Mouse (Mus musculus) heart, embryonic 14.5 days (tissue): ENCODE measurements at regions not wholly inside any gene's neighbourhood (a gene's known extent, or its start where the extent isn't known, plus 50 kb on each side); places are given as distances from the start of the nearest gene placed in this dataset.

Source experiments
- ATAC-seq: fragments of 200-750 bp; cut with Nextera tagmentation; 2 replicates; pipeline ENCODE4 v1.8.0; 2017; ENCODE audit warnings: low read depth, moderate TSS enrichment; ENCODE audit not compliant: insufficient number of reproducible peaks, insufficient read depth, low FRiP score
- H3K27ac ChIP-seq, 2 experiments: fragments of 200-500 bp in 1 of 2; fragments of 300-500 bp in 1 of 2; sonication (generic) in 1 of 2; replicated peaks in 1 of 2; 2 replicates each; pipeline ENCODE4 v1.5.1; 2012 to 2014; ENCODE audit warnings: low read depth in 2 of 2, low read length in 2 of 2, control low read depth in 1 of 2, mild to moderate bottlenecking in 1 of 2, mixed read lengths in 1 of 2; ENCODE audit not compliant: control insufficient read depth in 1 of 2, insufficient read depth in 1 of 2
- H3K27me3 ChIP-seq: fragments of 300-500 bp; sonication (generic); 2 replicates; pipeline ENCODE4 v1.6.1; 2014; ENCODE audit warnings: mild to moderate bottlenecking, low read length, control low read depth; ENCODE audit not compliant: control insufficient read depth, insufficient read depth
- H3K36me3 ChIP-seq: fragments of 300-500 bp; sonication (generic); 2 replicates; pipeline ENCODE4 v1.6.1; 2014; ENCODE audit warnings: mild to moderate bottlenecking, control low read depth, low read length, mixed read lengths; ENCODE audit not compliant: control insufficient read depth, insufficient read depth
- H3K4me1 ChIP-seq, 2 experiments: fragments of 200-500 bp in 1 of 2; fragments of 300-500 bp in 1 of 2; sonication (generic) in 1 of 2; 2 replicates each; pipeline ENCODE4 v1.6.1; 2012 to 2014; ENCODE audit warnings: low read length in 2 of 2, control low read depth in 1 of 2, mixed read lengths in 1 of 2; ENCODE audit not compliant: control insufficient read depth in 2 of 2, insufficient read depth in 2 of 2
- H3K4me2 ChIP-seq: fragments of 300-500 bp; sonication (generic); 2 replicates; pipeline ENCODE4 v1.6.1; 2014; ENCODE audit warnings: mild to moderate bottlenecking, low read length
- H3K4me3 ChIP-seq, 2 experiments: fragments of 200-500 bp in 1 of 2; fragments of 300-500 bp in 1 of 2; sonication (generic) in 1 of 2; 2 replicates each; pipeline ENCODE4 v1.5.1; 2012 to 2014; ENCODE audit warnings: low read length in 2 of 2, mild to moderate bottlenecking in 2 of 2, control low read depth in 1 of 2, low read depth in 1 of 2, moderate library complexity in 1 of 2; ENCODE audit not compliant: control insufficient read depth in 1 of 2, insufficient read depth in 1 of 2
- H3K9ac ChIP-seq: fragments of 300-500 bp; sonication (generic); 2 replicates; pipeline ENCODE4 v1.6.1; 2014; ENCODE audit warnings: mild to moderate bottlenecking, low read length
- H3K9me3 ChIP-seq: fragments of 300-500 bp; sonication (generic); 2 replicates; pipeline ENCODE4 v1.6.1; 2016; ENCODE audit warnings: low read length, control low read depth; ENCODE audit not compliant: control insufficient read depth
- WGBS: fragments of 180-500 bp; shearing (Covaris S2); extraction: QIAGEN DNeasy Blood & Tissue Kit; methylation state at CpG from one replicate; pipeline ENCODE4 v1.1.7; 2014; 5-methylcytosine and 5-hydroxymethylcytosine counted together

GRCm38 (mm10) chr11:7337826-7338225, 124.1 kb upstream of the Igfbp3 start:
- Histone ChIP-seq H3K36me3 (no peaks in the 10 kb centered on the region), H3K9ac (no peak overlapping the region), H3K9me3 (peaks cover 11% of the 10 kb centered on the region), H3K27ac (no peak overlapping the region), H3K27me3 (no peaks in the 10 kb centered on the region), H3K4me3 (no peak overlapping the region), H3K4me2 (no peak overlapping the region), H3K4me1 (no peaks in the 10 kb centered on the region)
- no peak for ATAC-seq

- Histone ChIP-seq H3K9me3 (no peaks in the 10 kb centered on the region), H3K4me1 (no peaks in the 10 kb centered on the region), H3K36me3 (no peaks in the 10 kb centered on the region), H3K27ac (no peak overlapping the region), H3K4me3 (no peak overlapping the region), H3K9ac (no peak overlapping the region), H3K27me3 (no peaks in the 10 kb centered on the region), H3K4me2 (no peak overlapping the region)
- ATAC-seq = no peak
- 57% methylated on average over 3 of the region's 3 CpGs for WGBS
Observed at GRCm38 (mm10) chr11:7317409-7317970, 103.8 kb upstream of the Igfbp3 start.

DNA sequence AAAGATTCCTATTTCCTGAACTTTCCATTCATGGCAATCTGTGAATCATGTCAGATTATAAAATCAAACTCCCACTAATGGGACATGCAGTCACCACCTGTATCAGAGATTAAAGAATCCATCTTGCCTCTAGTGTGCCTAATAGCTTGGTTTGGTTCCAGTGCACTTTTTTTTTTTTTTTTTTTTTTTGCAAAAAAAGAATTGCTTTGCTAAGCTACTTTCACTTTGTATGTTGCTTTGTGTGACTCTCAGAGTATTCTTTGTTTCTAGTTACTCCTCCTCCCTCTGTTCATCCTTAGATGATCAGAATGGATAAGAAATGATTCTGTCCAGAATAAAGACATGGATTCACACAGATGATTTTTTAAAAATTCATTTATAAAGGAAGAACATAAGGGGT, 82.5 kb upstream of the Igfbp3 start:
- ATAC-seq = no peak
- no peaks in the 10 kb centered on the region for H3K27me3 ChIP-seq
- no peak overlapping the region for H3K27ac ChIP-seq
- no peaks in the 10 kb centered on the region for H3K9me3 ChIP-seq
- no peak overlapping the region for H3K4me2 ChIP-seq
- no peak overlapping the region for H3K4me3 ChIP-seq
- no peak overlapping the region for H3K9ac ChIP-seq
- H3K36me3 ChIP-seq = no peaks in the 10 kb centered on the region
- no peaks in the 10 kb centered on the region for H3K4me1 ChIP-seq

GRCm38 (mm10) chr11:7289242-7289938, 75.7 kb upstream of the Igfbp3 start:
- H3K4me3 ChIP-seq = no peak overlapping the region
- H3K27me3 ChIP-seq = no peaks in the 10 kb centered on the region
- no peak overlapping the region for H3K4me2 ChIP-seq
- no peak overlapping the region for H3K9ac ChIP-seq
- H3K27ac ChIP-seq = no peak overlapping the region
- WGBS = 87% methylated on average over 8 of the region's 8 CpGs
- H3K4me1 ChIP-seq = no peaks in the 10 kb centered on the region
- H3K36me3 ChIP-seq = no peaks in the 10 kb centered on the region
- no peaks in the 10 kb centered on the region for H3K9me3 ChIP-seq
- no peak for ATAC-seq

GRCm38 (mm10) chr11:7284836-7285490, 71.2 kb upstream of the Igfbp3 start:
- no peak for ATAC-seq
- H3K4me1 ChIP-seq = no peaks in the 10 kb centered on the region
- H3K27me3 ChIP-seq = no peaks in the 10 kb centered on the region
- 60% methylated on average over 4 of the region's 4 CpGs for WGBS
- no peak overlapping the region for H3K4me2 ChIP-seq
- H3K27ac ChIP-seq = no peak overlapping the region
- H3K9me3 ChIP-seq = no peaks in the 10 kb centered on the region
- H3K9ac ChIP-seq = no peak overlapping the region
- no peak overlapping the region for H3K4me3 ChIP-seq
- no peaks in the 10 kb centered on the region for H3K36me3 ChIP-seq

GRCm38 (mm10) chr11:7282981-7283380, 69.3 kb upstream of the Igfbp3 start:
- H3K27ac ChIP-seq = no peak overlapping the region
- no peak overlapping the region for H3K9ac ChIP-seq
- no peak overlapping the region for H3K4me3 ChIP-seq
- WGBS = 81% methylated on average over 3 of the region's 3 CpGs
- no peaks in the 10 kb centered on the region for H3K9me3 ChIP-seq
- H3K4me1 ChIP-seq = no peaks in the 10 kb centered on the region
- H3K36me3 ChIP-seq = no peaks in the 10 kb centered on the region
- ATAC-seq = no peak
- H3K4me2 ChIP-seq = no peak overlapping the region
- no peaks in the 10 kb centered on the region for H3K27me3 ChIP-seq

DNA sequence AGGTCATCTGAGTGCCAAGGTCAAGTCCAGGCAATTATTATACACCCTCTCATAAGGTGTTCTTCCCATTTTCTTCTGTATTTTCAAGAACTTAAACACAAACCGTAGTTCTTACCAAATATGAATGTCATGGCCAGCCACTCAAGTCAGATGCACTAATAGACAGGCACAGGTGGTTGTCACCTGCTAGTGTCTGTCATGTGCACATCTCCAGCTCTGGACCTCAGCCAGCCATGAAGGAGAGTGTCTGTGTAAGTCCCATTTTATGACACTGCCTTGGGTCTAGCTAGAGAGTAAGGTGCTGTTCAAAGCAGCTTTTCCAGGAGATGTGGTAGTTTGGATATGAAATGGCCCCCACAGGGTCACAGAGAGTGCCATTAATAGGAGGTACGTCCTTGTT, 68.5 kb upstream of the Igfbp3 start:
- no peak for ATAC-seq
- no peak overlapping the region for H3K27ac ChIP-seq
- H3K27me3 ChIP-seq = no peaks in the 10 kb centered on the region
- WGBS = 77% methylated on average over 2 of the region's 2 CpGs
- no peaks in the 10 kb centered on the region for H3K36me3 ChIP-seq
- no peak overlapping the region for H3K4me2 ChIP-seq
- no peaks in the 10 kb centered on the region for H3K9me3 ChIP-seq
- no peak overlapping the region for H3K4me3 ChIP-seq
- H3K4me1 ChIP-seq = no peaks in the 10 kb centered on the region
- no peak overlapping the region for H3K9ac ChIP-seq
